Mouse (Mus musculus) lung, postnatal 0 days (tissue): ENCODE results near the gene Scarb2. TPM values are rescaled to one million over a fixed set of nuclear protein-coding genes. Genes with fewer than 3 reads are reported as not detected.
A peak's percentile ranks its signal among the peaks of the same experiment; 100 is the strongest.
"Not testable (repeated sequence)": the region's sequence is repeated elsewhere in the genome, so short reads cannot be mapped to it uniquely, and the experiment has no call there.

Experiments
- ATAC-seq: fragments of 200-750 bp; cut with Nextera tagmentation; 2 replicates; pipeline ENCODE4 v1.8.0; 2017; ENCODE audit warnings: moderate library complexity
- DNase-seq: peaks from one replicate; pipeline ENCODE4 v3.0.0-alpha.2; 2016; ENCODE audit warnings: low spot score
- H3K27ac ChIP-seq: fragments of 300-500 bp; sonication (generic); 2 replicates; pipeline ENCODE4 v1.5.1; 2014; ENCODE audit warnings: antibody characterized with exemption, mild to moderate bottlenecking, low read length, mixed read lengths
- H3K27me3 ChIP-seq: fragments of 300-500 bp; sonication (generic); replicated peaks from 2 replicates; pipeline ENCODE4 v1.6.1; 2014; ENCODE audit warnings: low read length, mixed read lengths; ENCODE audit not compliant: insufficient read depth
- H3K36me3 ChIP-seq: fragments of 300-500 bp; sonication (generic); 2 replicates; pipeline ENCODE4 v1.6.1; 2014; ENCODE audit warnings: low read length, mixed read lengths; ENCODE audit not compliant: insufficient read depth
- H3K4me1 ChIP-seq: fragments of 300-500 bp; sonication (generic); 2 replicates; pipeline ENCODE4 v1.6.1; 2014; ENCODE audit warnings: antibody characterized with exemption, low read depth, low read length, mixed read lengths; ENCODE audit not compliant: insufficient read depth
- H3K4me2 ChIP-seq: fragments of 300-500 bp; sonication (generic); replicated peaks from 2 replicates; pipeline ENCODE4 v1.6.1; 2014; ENCODE audit warnings: low read depth, mild to moderate bottlenecking, low read length, moderate library complexity, mixed read lengths
- H3K4me3 ChIP-seq: fragments of 300-500 bp; sonication (generic); 2 replicates; pipeline ENCODE4 v1.5.1; 2014; ENCODE audit warnings: low read depth, low read length
- H3K9ac ChIP-seq: fragments of 300-500 bp; sonication (generic); replicated peaks from 2 replicates; pipeline ENCODE4 v1.6.1; 2014; ENCODE audit warnings: low read depth, mild to moderate bottlenecking
- H3K9me3 ChIP-seq: fragments of 300-500 bp; sonication (generic); 2 replicates; pipeline ENCODE4 v1.6.1; 2016; ENCODE audit warnings: low read length, mixed read lengths
- CTCF ChIP-seq: IDR thresholded peaks from 2 replicates; pipeline ENCODE4 v1.5.1; 2016; ENCODE audit warnings: antibody characterized with exemption, mild to moderate bottlenecking
- EP300 ChIP-seq: IDR thresholded peaks from 2 replicates; pipeline ENCODE4 v1.6.1; 2016; ENCODE audit warnings: antibody characterized with exemption, mild to moderate bottlenecking, control low read depth
- WGBS: fragments of 180-500 bp; shearing (Covaris S2); extraction: QIAGEN DNeasy Blood & Tissue Kit; methylation state at CpG from one replicate; pipeline ENCODE4 v1.1.7; 2014; 5-methylcytosine and 5-hydroxymethylcytosine counted together
- polyA plus RNA-seq: library from polyadenylated mRNA; unstranded; fragments of >200 nt; fragmentation: Nextera tagmentation; extraction: Ambion mirVana; gene quantifications from 2 replicates; pipeline ENCODE4 v1.2.1, GENCODE M21; 2015

Gene Scarb2
- polyA plus RNA-seq, 1 experiment from 2014 or later, result 52.4 TPM

GRCm38 (mm10) chr5:92539698-92540097 lies 33.1 kb upstream of the Scarb2 start:
- Histone ChIP-seq H3K9me3 (no peaks in the 10 kb centered on the region), H3K4me3 (no peak overlapping the region), H3K27me3 (no peaks in the 10 kb centered on the region), H3K4me2 (no peak overlapping the region), H3K4me1 (no peaks in the 10 kb centered on the region), H3K36me3 (no peaks in the 10 kb centered on the region), H3K9ac (no peak overlapping the region), H3K27ac (no peak overlapping the region)
- no peak for ATAC-seq
- 73% methylated on average over 4 of the region's 4 CpGs for WGBS
- DNase-seq, result no peak
- TF ChIP-seq EP300 (no peak), CTCF (no peak)

- Histone ChIP-seq H3K4me1 (no peaks in the 10 kb centered on the region), H3K9ac (no peak overlapping the region), H3K4me2 (no peak overlapping the region), H3K4me3 (no peak overlapping the region), H3K27me3 (no peaks in the 10 kb centered on the region), H3K9me3 (no peaks in the 10 kb centered on the region), H3K36me3 (no peaks in the 10 kb centered on the region), H3K27ac (no peak overlapping the region)
- ATAC-seq (peak; percentile 85), DNase-seq (peak; percentile 84)
- whole genome bisulfite sequencing, result 36% methylated on average over 6 of the region's 6 CpGs
- TF ChIP-seq EP300 (peak; percentile 88), CTCF (no peak)
These were observed 18.2 kb upstream of the Scarb2 start for GRCm38 (mm10) chr5:92524821-92525258.

- H3K9me3 ChIP-seq, H3K27ac ChIP-seq, H3K9ac ChIP-seq, H3K4me1 ChIP-seq, DNase-seq, H3K27me3 ChIP-seq, H3K4me3 ChIP-seq, H3K4me2 ChIP-seq, ATAC-seq, H3K36me3 ChIP-seq: not testable (repeated sequence)
- 59% methylated on average over 2 of the region's 2 CpGs for WGBS
These were observed 14.5 kb upstream of the Scarb2 start for GRCm38 (mm10) chr5:92521131-92521530.

GRCm38 (mm10) chr5:92512066-92512465 lies 5.4 kb upstream of the Scarb2 start:
- 90% methylated on average over 5 of the region's 5 CpGs for WGBS

GRCm38 (mm10) chr5:92511256-92511655 lies 4.6 kb upstream of the Scarb2 start:
- DNase-seq (no peak), ATAC-seq (no peak)
- H3K27me3 ChIP-seq, result no peaks in the 10 kb centered on the region
- no peak overlapping the region for H3K4me3 ChIP-seq
- no peak for TF ChIP-seq CTCF
- TF ChIP-seq EP300, result no peak
- H3K27ac ChIP-seq, result no peak overlapping the region
- H3K4me2 ChIP-seq, result no peak overlapping the region
- no peaks in the 10 kb centered on the region for H3K36me3 ChIP-seq
- H3K9ac ChIP-seq, result no peak overlapping the region
- no peaks in the 10 kb centered on the region for H3K9me3 ChIP-seq
- no peaks in the 10 kb centered on the region for H3K4me1 ChIP-seq

More at GRCm38 (mm10) chr5:92512066-92512465, 5.4 kb upstream of the Scarb2 start:
- H3K27ac ChIP-seq, result no peak overlapping the region
- no peaks in the 10 kb centered on the region for H3K36me3 ChIP-seq
- TF ChIP-seq CTCF (no peak), EP300 (no peak)
- H3K4me1 ChIP-seq, result no peaks in the 10 kb centered on the region
- no peak for DNase-seq
- ATAC-seq, result no peak
- H3K9ac ChIP-seq, result no peak overlapping the region
- no peaks in the 10 kb centered on the region for H3K9me3 ChIP-seq
- H3K27me3 ChIP-seq, result no peaks in the 10 kb centered on the region
- H3K4me2 ChIP-seq, result no peak overlapping the region
- no peak overlapping the region for H3K4me3 ChIP-seq

GRCm38 (mm10) chr5:92508853-92509252 lies 2.2 kb upstream of the Scarb2 start:
- Histone ChIP-seq H3K9me3 (no peaks in the 10 kb centered on the region), H3K36me3 (no peaks in the 10 kb centered on the region), H3K4me2 (no peak overlapping the region), H3K27me3 (no peaks in the 10 kb centered on the region), H3K4me1 (peaks cover 8% of the 10 kb centered on the region; the same call in 1 of the 2 replicates), H3K27ac (no peak overlapping the region), H3K4me3 (no peak overlapping the region), H3K9ac (no peak overlapping the region)
- 86% methylated on average over 5 of the region's 5 CpGs for WGBS
- DNase-seq (no peak), ATAC-seq (no peak)
- TF ChIP-seq CTCF (no peak), EP300 (no peak)

- peak overlapping the region; percentile 71 for H3K4me2 ChIP-seq
- H3K4me3 ChIP-seq, result 0 out of 2 replicates have a peak overlapping the region, but pooled peaks have one; percentile 99
- no peaks in the 10 kb centered on the region for H3K27me3 ChIP-seq
- DNase-seq (peak; percentile 73), ATAC-seq (no peak)
- peak overlapping the region; percentile 44; the same call in 1 of the 2 replicates for H3K9ac ChIP-seq
- WGBS, result 19% methylated on average over 4 of the region's 4 CpGs
- TF ChIP-seq EP300 (no peak), CTCF (peak; percentile 65)
- peak overlapping the region; percentile 100 for H3K27ac ChIP-seq
- no peaks in the 10 kb centered on the region for H3K9me3 ChIP-seq
- peaks cover 18% of the 10 kb centered on the region; the same call in 1 of the 2 replicates for H3K4me1 ChIP-seq
- no peaks in the 10 kb centered on the region for H3K36me3 ChIP-seq
These were observed 318 bp downstream of the Scarb2 start for GRCm38 (mm10) chr5:92506301-92506729.
